Mouse (Mus musculus) intestine, embryonic 14.5 days (tissue): ENCODE measurements around the gene Degs1. TPM values are rescaled to one million over a fixed set of nuclear protein-coding genes. Genes with fewer than 3 reads are reported as not detected.
A peak's percentile ranks its signal among the peaks of the same experiment; 100 is the strongest.

Experiments used
- ATAC-seq: fragments of 200-750 bp; cut with Nextera tagmentation; replicated peaks from 2 replicates; pipeline ENCODE4 v1.8.0; 2017; ENCODE audit warnings: low read depth, moderate number of reproducible peaks, moderate TSS enrichment, moderate library complexity; ENCODE audit not compliant: low FRiP score, low TSS enrichment
- DNase-seq: peaks from one replicate; pipeline ENCODE4 v3.0.0-alpha.2; 2018; ENCODE audit warnings: low spot score
- H3K27ac ChIP-seq: fragments of 300-500 bp; sonication (generic); 2 replicates; pipeline ENCODE4 v1.5.1; 2014; ENCODE audit warnings: low read depth, mild to moderate bottlenecking, control low read depth
- H3K27me3 ChIP-seq: fragments of 300-500 bp; sonication (generic); replicated peaks from 2 replicates; pipeline ENCODE4 v1.6.1; 2014; ENCODE audit warnings: low read length, control low read depth; ENCODE audit not compliant: control insufficient read depth, insufficient read depth
- H3K36me3 ChIP-seq: fragments of 300-500 bp; sonication (generic); 2 replicates; pipeline ENCODE4 v1.6.1; 2014; ENCODE audit warnings: low read length, control low read depth; ENCODE audit not compliant: control insufficient read depth, insufficient read depth
- H3K4me1 ChIP-seq: fragments of 300-500 bp; sonication (generic); replicated peaks from 2 replicates; pipeline ENCODE4 v1.6.1; 2014; ENCODE audit warnings: low read length, control low read depth, mixed read lengths; ENCODE audit not compliant: control insufficient read depth, insufficient read depth
- H3K4me2 ChIP-seq: fragments of 300-500 bp; sonication (generic); 2 replicates; pipeline ENCODE4 v1.6.1; 2014; ENCODE audit warnings: low read length
- H3K4me3 ChIP-seq: fragments of 300-500 bp; sonication (generic); 2 replicates; pipeline ENCODE4 v1.5.1; 2014; ENCODE audit warnings: low read depth, low read length, control low read depth, mixed read lengths
- H3K9ac ChIP-seq: fragments of 300-500 bp; sonication (generic); 2 replicates; pipeline ENCODE4 v1.6.1; 2014; ENCODE audit warnings: mild to moderate bottlenecking, low read length
- H3K9me3 ChIP-seq: fragments of 300-500 bp; sonication (generic); 2 replicates; pipeline ENCODE4 v1.6.1; 2016; ENCODE audit warnings: low read length, control low read depth; ENCODE audit not compliant: control insufficient read depth
- WGBS: fragments of 180-500 bp; shearing (Covaris S2); extraction: QIAGEN DNeasy Blood & Tissue Kit; methylation state at CpG from one replicate; pipeline ENCODE4 v1.1.7; 2014; 5-methylcytosine and 5-hydroxymethylcytosine counted together
- polyA plus RNA-seq: library from polyadenylated mRNA; unstranded; fragments of >200 nt; fragmentation: Nextera tagmentation; extraction: Ambion mirVana; gene quantifications from 2 replicates; pipeline ENCODE4 v1.2.1, GENCODE M21; 2014

Degs1 gene
- polyA plus RNA-seq, 1 experiment from 2014 or later: 119 TPM

DNA sequence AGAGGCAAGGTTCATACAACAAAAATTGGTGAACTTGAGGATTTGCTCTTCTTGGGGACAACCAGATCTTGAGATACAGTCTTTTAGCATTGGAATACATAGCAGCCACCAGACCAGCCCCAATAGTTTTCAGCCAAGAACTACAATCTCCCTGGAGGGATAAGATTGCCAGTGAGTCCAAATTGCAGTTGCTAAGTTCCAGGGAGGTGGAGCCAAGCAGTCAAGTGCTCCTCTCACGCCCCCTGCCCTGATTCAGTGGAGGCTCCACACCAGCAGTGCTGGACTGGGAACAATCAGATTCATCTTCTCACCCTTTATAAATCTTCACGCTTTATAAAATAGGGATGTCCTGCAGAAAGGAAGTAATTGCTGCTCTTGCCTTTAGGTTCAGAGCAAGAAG, 7.2 kb upstream of the Degs1 start:
- Histone ChIP-seq H3K4me1 (no peaks in the 10 kb centered on the region), H3K36me3 (no peaks in the 10 kb centered on the region), H3K4me3 (no peak overlapping the region), H3K9me3 (no peaks in the 10 kb centered on the region), H3K9ac (no peak overlapping the region), H3K27me3 (no peaks in the 10 kb centered on the region), H3K27ac (no peak overlapping the region), H3K4me2 (no peak overlapping the region)
- DNase-seq (no peak), ATAC-seq (no peak)
- WGBS: 69% methylated on average over 2 of the region's 2 CpGs

DNA sequence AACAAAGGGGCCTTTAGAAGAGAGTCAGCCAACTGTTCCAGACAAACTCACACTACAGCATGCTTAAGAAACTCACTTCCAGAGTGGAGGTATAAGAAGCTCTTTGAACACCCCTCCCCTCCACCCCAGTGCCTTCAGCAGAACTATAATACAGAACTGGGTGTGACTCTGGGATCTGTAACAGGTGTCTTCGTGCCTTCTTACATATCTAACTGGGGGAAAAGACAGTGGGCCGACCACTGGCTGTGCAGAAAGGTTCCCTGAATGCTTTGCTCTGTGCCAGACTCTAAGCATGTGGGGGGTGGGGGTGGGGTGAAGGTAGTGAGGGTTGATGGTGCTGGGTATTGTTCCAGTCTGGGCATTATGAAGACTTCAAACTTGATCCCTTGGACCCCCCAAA, 6.0 kb upstream of the Degs1 start:
- ATAC-seq: no peak
- H3K27me3 ChIP-seq: no peaks in the 10 kb centered on the region
- H3K36me3 ChIP-seq: no peaks in the 10 kb centered on the region
- DNase-seq: no peak
- H3K9me3 ChIP-seq: no peaks in the 10 kb centered on the region
- no peak overlapping the region for H3K4me3 ChIP-seq
- no peak overlapping the region for H3K9ac ChIP-seq
- no peaks in the 10 kb centered on the region for H3K4me1 ChIP-seq
- no peak overlapping the region for H3K4me2 ChIP-seq
- H3K27ac ChIP-seq: no peak overlapping the region
- 67% methylated on average over 2 of the region's 2 CpGs for WGBS

DNA sequence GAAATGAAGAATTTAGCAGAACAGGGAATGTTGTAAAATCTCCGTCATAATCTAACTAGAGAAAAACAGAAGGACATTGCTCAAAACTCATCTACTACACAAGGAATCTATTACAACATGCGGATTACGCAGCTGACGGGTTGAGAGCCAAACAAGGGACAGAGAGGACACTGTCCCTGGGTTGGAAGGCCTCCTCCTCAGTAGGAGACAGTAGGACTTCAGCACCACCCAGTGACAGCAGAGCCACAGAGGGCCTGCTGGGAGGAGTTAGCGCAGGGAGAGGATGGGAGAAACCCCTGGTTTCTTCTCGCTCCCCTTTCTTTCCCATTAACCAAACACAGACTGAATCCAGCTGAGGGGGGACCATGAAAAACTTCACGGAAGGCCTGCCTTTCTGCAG, 5.2 kb upstream of the Degs1 start:
- ATAC-seq: no peak
- no peak overlapping the region for H3K27ac ChIP-seq

DNA sequence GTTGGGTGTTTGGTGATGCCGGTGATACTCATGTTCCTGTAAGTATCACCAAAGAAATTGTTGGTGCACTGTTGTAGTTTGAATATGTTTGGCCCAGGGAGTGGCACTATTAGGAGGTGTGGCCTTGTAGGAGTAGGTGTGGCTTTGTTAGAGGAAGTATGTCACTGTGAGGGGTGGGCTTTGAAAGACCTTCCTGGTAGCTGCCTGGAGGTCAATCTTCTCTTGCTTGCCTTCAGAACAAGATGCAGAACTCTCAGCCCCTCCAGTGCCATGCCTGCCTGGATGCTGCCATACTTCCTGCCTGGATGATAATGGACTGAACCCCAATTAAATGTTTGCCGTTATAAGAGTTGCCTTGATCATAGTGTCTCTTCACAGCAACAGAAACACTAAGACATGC, 2.2 kb upstream of the Degs1 start:
- ATAC-seq (no peak), DNase-seq (peak; percentile 12)
- Histone ChIP-seq H3K4me3 (no peak overlapping the region), H3K27me3 (no peaks in the 10 kb centered on the region), H3K4me1 (peaks cover 10% of the 10 kb centered on the region), H3K36me3 (no peaks in the 10 kb centered on the region), H3K4me2 (no peak overlapping the region), H3K9ac (no peak overlapping the region), H3K9me3 (no peaks in the 10 kb centered on the region), H3K27ac (no peak overlapping the region)
- 90% methylated on average over 2 of the region's 2 CpGs for WGBS

More for the DNA sequence above, 5.2 kb upstream of the Degs1 start:
- 65% methylated on average over 7 of the region's 7 CpGs for WGBS
- H3K27me3 ChIP-seq: no peaks in the 10 kb centered on the region
- H3K36me3 ChIP-seq: no peaks in the 10 kb centered on the region
- no peak overlapping the region for H3K4me2 ChIP-seq
- no peak for DNase-seq
- no peaks in the 10 kb centered on the region for H3K9me3 ChIP-seq
- H3K4me3 ChIP-seq: no peak overlapping the region
- H3K4me1 ChIP-seq: no peaks in the 10 kb centered on the region
- H3K9ac ChIP-seq: no peak overlapping the region

DNA sequence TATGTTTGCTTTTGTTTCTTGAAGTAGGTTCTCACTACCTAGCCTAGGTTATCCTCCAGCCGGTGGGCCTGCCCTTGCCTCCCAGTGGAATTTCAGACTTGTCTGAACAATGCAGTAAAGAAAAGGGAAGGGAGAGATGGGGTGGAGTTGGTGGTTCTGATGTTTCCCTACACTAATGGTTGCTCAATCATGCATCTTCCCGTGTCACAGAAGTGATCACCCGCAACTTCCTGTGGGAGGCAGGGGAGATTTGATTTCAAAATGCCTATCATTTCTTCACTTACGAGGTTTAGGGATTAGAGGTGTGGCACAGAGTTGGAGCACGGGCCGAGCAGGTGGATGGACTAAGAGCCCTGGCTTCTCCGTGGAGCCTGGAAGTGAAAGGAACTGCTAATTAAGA, 627 bp upstream of the Degs1 start:
- DNase-seq: peak; percentile 41
- Histone ChIP-seq H3K9ac (no peak overlapping the region), H3K4me1 (peaks cover 10% of the 10 kb centered on the region), H3K4me2 (peak overlapping the region; percentile 86), H3K27me3 (no peaks in the 10 kb centered on the region), H3K36me3 (peaks cover 11% of the 10 kb centered on the region), H3K9me3 (no peaks in the 10 kb centered on the region), H3K27ac (no peak overlapping the region), H3K4me3 (peak overlapping the region; percentile 83; the same call in 1 of the 2 replicates)
- 46% methylated on average over 7 of the region's 7 CpGs for WGBS
- no peak for ATAC-seq

DNA sequence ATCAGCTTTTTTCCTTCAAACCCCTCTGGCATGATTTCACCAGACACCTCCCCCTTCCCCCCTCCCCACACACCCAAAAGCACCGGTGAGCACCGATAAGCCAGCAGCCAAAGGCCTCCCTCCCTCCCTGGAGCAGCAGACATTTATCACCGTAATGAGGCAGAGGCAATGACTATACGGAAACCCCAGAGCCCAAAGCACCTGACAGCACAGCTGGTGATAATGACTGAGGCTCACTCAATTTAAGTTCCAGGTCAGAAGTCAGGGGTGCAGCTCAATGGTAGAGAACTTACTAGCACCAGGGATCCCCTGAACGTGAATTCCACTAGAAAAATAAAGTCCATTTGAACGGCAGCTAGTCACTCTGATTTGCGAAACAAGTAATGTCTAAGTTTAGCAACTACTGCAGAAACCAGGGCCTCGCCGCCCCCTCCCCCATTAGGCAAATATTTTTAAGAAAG, 1.3 kb downstream of the Degs1 start:
- Histone ChIP-seq H3K27ac (no peak overlapping the region), H3K4me1 (peaks cover 10% of the 10 kb centered on the region), H3K9ac (peak overlapping the region; percentile 87; the same call in 1 of the 2 replicates), H3K4me2 (peak overlapping the region; percentile 86), H3K36me3 (peaks cover 29% of the 10 kb centered on the region), H3K4me3 (peak overlapping the region; percentile 83), H3K9me3 (no peaks in the 10 kb centered on the region), H3K27me3 (no peaks in the 10 kb centered on the region)
- no peak for ATAC-seq
- 23% methylated on average over 9 of the region's 9 CpGs for WGBS
- DNase-seq: peak; percentile 63

DNA sequence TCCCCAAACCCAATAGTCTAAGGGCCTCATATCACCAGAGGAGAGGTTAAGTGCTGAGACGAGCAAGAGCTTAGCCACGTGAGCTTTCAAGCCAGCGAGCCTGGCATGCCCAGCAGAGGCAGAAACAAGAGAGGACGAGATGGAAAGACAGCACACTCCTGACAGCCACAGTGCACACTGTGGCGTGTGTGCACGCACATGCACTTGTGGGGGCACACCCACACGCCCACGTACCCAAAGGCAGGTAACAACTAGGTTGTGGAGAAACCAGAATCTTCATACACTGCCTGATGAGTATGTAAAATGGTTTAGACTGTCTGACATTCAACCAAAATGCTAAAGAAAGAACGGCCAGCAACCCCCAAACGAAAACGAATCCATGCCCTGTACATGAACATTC, 2.0 kb downstream of the Degs1 start:
- peak overlapping the region; percentile 86 for H3K4me2 ChIP-seq
- peaks cover 36% of the 10 kb centered on the region for H3K36me3 ChIP-seq
- WGBS: 74% methylated on average over 11 of the region's 11 CpGs
- no peak overlapping the region for H3K27ac ChIP-seq
- peaks cover 10% of the 10 kb centered on the region for H3K4me1 ChIP-seq
- ATAC-seq: no peak
- DNase-seq: no peak
- no peaks in the 10 kb centered on the region for H3K9me3 ChIP-seq
- H3K27me3 ChIP-seq: no peaks in the 10 kb centered on the region
- H3K4me3 ChIP-seq: no peak overlapping the region; the same call in 1 of the 2 replicates
- no peak overlapping the region for H3K9ac ChIP-seq

DNA sequence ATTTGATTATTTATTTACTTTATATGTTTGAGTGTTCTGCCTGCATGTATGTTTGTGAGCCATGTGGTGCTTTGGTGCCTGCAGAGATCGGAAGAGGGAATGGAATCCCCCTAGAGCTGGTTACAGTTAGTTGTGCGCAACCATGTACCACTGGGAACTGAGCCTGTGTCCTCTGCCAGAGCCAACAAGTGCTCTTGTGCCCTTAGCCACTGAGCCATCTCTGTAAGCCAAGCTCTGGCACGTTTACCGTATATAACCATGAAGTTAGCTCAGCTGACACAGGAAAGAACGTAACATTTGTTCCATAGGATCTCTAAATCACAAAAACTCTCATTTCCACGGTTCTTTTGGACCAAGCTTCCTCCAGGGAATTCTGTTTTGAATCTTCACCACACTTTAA, 2.6 kb downstream of the Degs1 start:
- 85% methylated on average over 6 of the region's 6 CpGs for WGBS
- peaks cover 10% of the 10 kb centered on the region for H3K4me1 ChIP-seq
- H3K9ac ChIP-seq: no peak overlapping the region
- no peaks in the 10 kb centered on the region for H3K27me3 ChIP-seq
- peaks cover 41% of the 10 kb centered on the region for H3K36me3 ChIP-seq
- ATAC-seq: no peak
- no peaks in the 10 kb centered on the region for H3K9me3 ChIP-seq
- H3K4me3 ChIP-seq: no peak overlapping the region
- H3K4me2 ChIP-seq: no peak overlapping the region
- no peak overlapping the region for H3K27ac ChIP-seq
- no peak for DNase-seq

DNA sequence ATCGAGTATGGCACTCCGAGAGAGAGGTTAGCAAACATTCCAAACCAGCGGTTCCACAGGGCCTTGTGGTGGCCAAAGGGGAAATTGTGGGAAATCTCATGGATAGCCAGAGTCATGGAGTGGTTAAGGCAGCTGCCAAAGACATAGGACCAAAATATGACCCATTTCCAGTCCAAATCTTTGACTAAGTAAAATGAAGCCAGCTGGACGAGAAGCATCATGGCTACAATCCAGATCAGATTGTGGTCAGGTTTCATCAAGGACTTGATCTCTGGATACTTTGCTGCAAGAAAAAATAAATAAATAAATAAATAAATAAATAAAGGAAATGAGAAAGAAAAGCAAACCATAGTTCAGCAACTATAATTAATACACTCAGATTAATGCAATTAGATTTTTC, 3.2 kb downstream of the Degs1 start:
- DNase-seq (no peak), ATAC-seq (no peak)
- Histone ChIP-seq H3K9ac (no peak overlapping the region), H3K27me3 (no peaks in the 10 kb centered on the region), H3K9me3 (no peaks in the 10 kb centered on the region), H3K4me2 (no peak overlapping the region), H3K4me3 (no peak overlapping the region), H3K27ac (no peak overlapping the region), H3K36me3 (peaks cover 43% of the 10 kb centered on the region), H3K4me1 (peaks cover 10% of the 10 kb centered on the region)
- WGBS: 88% methylated on average over 4 of the region's 4 CpGs
